Mouse (Mus musculus) natural killer cell, adult 2 months (primary cell): Measurements from ENCODE around the gene Olfr655.

ENCODE experiments used
- DNase-seq, 2 experiments: peaks; one replicate each; pipeline ENCODE4 v3.0.0; 2022; ENCODE audit warnings: low spot score in 2 of 2

The Olfr655 gene

GRCm38 (mm10) chr7:104601679-104602078, at the start of gene Olfr655:
Gene Olfr655, minus strand, starts transcription at chr7:104601779.
- DNase-seq = no peak

DNA sequence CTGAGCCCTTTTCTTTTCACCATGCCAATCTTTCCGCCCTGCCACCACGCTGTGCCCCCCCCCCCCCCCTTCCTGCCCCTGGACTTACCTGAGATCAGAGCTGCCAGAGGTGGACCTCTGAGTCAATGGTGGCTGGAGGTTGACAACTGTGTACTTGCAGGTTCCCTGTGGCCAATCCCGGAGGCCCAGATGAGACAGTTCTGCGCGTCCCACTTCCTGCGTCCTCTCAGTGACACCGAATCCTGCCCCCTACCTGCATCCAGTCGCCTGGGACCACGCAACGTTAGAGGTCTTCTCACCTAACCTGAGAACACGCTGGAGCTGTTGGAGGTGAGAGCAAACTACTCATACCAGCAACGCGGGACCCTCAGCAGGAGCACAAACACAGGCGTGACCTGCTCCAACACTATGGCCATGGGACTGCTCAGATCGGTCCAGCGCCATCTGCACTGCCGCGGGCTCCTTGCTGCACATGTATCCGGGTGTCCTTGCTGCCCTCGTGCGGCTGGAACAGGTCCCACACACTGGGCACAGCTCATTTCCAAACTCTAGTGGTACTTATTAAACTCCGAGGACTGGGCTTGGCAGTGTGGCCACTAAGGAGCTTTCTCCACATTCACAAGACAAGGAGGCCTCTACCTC, 45.4 kb upstream of the Olfr655 start, which contains the start of gene Olfr658:
Gene Olfr658 (minus strand): TSS at position 465 of the 642 bp plus-strand sequence.
- DNase-seq = peak; percentile 10 to 30

DNA sequence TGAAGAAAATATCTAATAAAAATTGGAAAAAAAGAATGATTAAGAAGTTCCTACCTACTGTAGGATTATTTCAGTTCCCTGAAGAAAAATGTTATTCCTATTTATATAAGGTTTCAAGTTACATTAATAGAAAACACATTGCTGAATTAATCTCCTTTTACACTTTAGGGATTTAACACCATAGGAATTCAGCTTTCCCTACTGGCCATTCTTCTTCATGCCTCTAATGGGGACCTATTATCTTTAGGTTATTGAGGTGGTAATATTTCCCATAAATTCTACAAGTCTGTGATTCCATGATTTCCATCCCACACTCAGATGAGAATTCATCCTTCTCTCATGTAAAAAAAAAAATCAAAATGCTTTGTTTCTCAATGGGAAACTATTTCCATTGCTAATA, 22.9 kb upstream of the Olfr655 start, which contains the start of gene Olfr657:
Gene Olfr657 (plus strand): TSS at position 301 of the 400 bp plus-strand sequence.
- DNase-seq = no peak

DNA sequence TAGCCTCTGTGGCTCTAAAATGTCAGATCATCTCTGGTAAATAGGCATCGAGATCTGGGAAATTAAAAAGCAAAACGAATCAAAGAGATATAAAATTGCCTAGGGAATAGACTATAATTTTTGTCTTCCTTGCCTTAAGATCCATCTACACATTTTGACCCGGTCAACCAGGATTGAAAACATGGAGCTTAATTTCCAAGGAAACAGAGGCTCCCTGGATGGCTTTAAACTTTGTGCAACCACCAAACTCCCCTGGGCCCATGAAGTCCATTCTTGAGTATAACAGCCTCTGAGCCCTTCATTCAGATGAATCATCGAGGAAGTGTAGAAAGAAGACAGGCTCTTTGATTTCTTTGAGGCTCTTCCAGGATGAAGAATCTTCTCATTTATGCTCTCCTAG, 12.1 kb upstream of the Olfr655 start, which contains the start of gene Olfr656:
Gene Olfr656 (plus strand): TSS at position 301 of the 400 bp plus-strand sequence.
- no peak for DNase-seq

GRCm38 (mm10) chr7:104604727-104605126, 3.1 kb upstream of the Olfr655 start:
- no peak for DNase-seq

DNA sequence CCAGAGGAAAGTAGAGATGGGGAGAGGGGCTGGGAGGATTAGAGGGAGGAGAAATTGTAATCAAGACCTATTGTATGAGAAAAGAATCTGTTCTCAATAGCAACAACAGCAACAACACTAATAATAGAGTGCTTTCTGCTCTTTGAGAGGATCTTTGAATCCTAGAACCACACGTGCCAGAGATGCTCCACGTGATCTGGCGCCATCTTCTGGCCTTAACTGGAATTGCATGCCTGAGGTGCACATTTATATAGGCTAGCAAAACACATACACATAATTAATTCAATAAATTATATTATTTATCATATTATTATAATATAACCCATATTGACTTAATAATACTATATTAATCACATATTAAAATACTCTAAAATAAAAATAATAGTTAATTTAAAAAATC, 1.6 kb upstream of the Olfr655 start:
- peak; percentile 40 to 63 for DNase-seq

GRCm38 (mm10) chr7:104588274-104588673, 13.3 kb downstream of the Olfr655 start:
- DNase-seq = no peak

- DNase-seq = no peak
Observed at GRCm38 (mm10) chr7:104586725-104587124, 14.9 kb downstream of the Olfr655 start, which contains the start of gene Olfr654. Gene Olfr654, plus strand, starts transcription at chr7:104587025.

DNA sequence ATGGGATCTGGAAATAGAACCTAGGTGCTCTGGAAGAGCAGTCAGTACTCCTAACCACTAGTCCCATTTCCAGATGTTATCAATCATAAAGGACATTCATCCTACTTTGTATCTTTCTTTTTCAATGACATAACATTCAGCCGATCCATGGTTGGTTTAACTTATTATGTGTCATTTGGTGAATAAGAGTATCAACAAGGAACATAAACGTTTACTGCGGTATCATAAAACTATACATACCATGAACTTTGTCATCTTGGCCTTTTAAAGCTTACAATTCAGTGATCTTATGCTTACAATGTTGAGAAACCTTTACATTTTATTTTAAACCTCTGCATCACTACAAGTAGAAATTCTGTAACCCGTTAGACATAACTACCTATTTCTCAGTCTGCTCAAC, 20.1 kb downstream of the Olfr655 start:
- DNase-seq = no peak

DNA sequence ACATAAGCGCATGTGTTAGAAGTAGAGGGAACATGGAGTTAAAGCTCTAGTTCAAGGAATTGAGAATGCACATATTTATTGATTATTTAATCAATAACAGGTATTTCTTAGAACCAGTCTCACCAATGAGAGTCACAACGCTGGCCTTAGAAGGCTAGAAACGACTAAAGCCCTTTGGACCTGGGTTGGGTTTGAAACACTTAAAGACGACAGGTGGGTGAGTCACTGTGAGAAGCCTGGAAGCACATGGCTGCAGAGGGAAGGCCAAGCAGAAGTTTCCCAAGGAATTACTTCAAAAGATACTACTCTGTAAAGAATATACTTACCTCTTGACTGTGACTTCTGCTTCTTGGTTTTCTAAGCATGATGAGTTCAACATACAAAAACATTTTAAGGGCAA, 20.7 kb downstream of the Olfr655 start:
- no peak for DNase-seq

- no peak for DNase-seq
Observed at GRCm38 (mm10) chr7:104577014-104577413, 24.6 kb downstream of the Olfr655 start, which contains the start of gene Olfr653. Gene Olfr653, plus strand, starts transcription at chr7:104577314.

GRCm38 (mm10) chr7:104560601-104561000, 41.0 kb downstream of the Olfr655 start, which contains the start of gene Olfr652:
Gene Olfr652, plus strand, starts transcription at chr7:104560901.
- no peak for DNase-seq

- no peak for DNase-seq
Observed at GRCm38 (mm10) chr7:104552700-104553099, 48.9 kb downstream of the Olfr655 start.

- DNase-seq = no peak
Observed at GRCm38 (mm10) chr7:104549833-104550232, 51.7 kb downstream of the Olfr655 start, which contains the start of gene Olfr651. Gene Olfr651, plus strand, starts transcription at chr7:104550133.
